Mouse (Mus musculus): ENCODE measurements around the gene Tarbp1.

DNA sequence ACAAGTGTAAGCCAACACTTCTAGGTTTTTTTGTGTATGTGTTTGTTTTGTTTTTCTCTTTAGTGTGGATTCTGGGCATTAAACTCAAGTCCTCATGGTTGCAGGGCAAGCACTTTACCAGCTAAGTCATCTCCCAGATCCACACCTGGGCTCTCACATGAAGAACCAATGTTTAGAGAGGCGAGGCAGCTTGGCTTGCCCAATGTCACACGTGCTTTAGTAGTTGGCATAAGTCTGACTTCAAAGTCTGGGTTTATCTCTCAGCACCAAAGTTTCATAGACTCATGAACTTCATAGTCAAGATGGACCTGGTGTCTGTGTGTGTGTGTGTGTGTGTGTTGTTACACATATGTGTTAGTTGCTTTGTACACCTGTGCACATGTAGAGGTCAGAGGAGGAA lies 24.5 kb upstream of the Tarbp1 start:
- TF ChIP-seq CTCF (IDR thresholded peaks at IDR 0.05; ENCODE audit: low read depth) (no peak), EP300 (optimal IDR thresholded peaks at IDR 0.05) (no peak)

Measured in stomach, postnatal 0 days (tissue).